Mouse (Mus musculus) lung, adult 2 months (tissue): ENCODE results near the gene Gm20388.

ENCODE experiments used
- CTCF ChIP-seq: fragments of 200-500 bp; IDR thresholded peaks from 2 replicates; pipeline ENCODE4 v1.5.1; 2011; ENCODE audit warnings: mild to moderate bottlenecking, low read length, control low read depth; ENCODE audit not compliant: insufficient read depth
- POLR2A ChIP-seq: fragments of 200-500 bp; IDR thresholded peaks from 2 replicates; pipeline ENCODE4 v1.6.1; 2011; ENCODE audit warnings: low read depth, mild to moderate bottlenecking, control low read depth, low read length, borderline replicate concordance; ENCODE audit errors: extremely low read depth

DNA sequence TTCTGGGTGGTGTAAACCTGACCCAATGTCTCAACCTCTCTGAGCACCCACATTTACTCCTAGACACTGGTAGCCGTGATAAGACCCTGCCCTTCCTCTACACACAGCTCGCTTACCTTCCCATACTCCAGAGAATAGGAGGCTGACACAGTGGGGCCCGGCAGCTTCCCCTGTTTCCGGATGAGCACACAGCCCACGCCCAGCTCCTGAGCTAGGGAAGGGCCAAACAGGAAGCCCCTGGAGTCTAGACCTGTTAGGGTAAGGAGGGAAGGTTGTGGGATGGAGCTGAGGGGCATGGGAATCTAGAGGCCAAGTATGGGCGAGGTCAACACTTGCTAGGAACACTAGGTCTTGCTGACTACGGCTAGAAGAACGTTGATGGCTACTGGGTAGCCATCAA, 2664.6 kb downstream of the Gm20388 start:
- TF ChIP-seq CTCF (no peak), POLR2A (no peak)
